Mouse (Mus musculus) heart, adult 8-10 months (tissue): Measurements from ENCODE around the gene Upf1. TPM values are rescaled to one million over a fixed set of nuclear protein-coding genes. Genes with fewer than 3 reads are reported as not detected.

ENCODE experiments used
- DNase-seq: peaks from one replicate; pipeline ENCODE4 v3.0.0; 2022; ENCODE audit warnings: low spot score
- total RNA-seq, 4 experiments: library from RNA; stranded (reverse); gene quantifications; 2 replicates each; pipeline ENCODE4 v1.2.4; 2022

Upf1 gene
- total RNA-seq, 4 experiments from 2014 or later, result 46.7 to 48.8 (median 47.5) TPM

DNA sequence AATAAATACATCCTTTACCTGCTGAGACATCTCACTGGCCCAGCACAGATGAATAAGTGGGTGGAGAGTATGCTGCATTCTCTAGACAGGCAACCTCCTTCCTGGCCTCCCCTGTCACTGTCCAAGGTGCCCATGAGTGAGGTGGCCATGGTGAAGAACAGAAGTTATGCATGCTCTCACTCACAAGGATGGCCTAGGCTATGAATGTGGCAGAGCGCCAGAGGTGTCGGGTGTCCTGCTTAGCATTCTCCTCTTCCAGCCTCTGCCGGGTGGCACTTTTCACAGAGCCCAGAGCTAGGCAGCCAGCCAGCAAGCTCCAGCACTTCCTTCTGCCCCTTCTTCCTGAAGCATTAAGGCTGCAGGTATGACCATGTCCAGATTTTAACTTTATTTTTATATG is 6.3 kb upstream of the Upf1 start:
- DNase-seq, result no peak

- DNase-seq, result no peak
Measured at GRCm38 (mm10) chr8:70356111-70356510, 3.0 kb upstream of the Upf1 start.

- DNase-seq, result no peak
Measured at GRCm38 (mm10) chr8:70354004-70354403, 926 bp upstream of the Upf1 start.

- DNase-seq, result no peak
Measured at GRCm38 (mm10) chr8:70352657-70353151, 374 bp downstream of the Upf1 start.

DNA sequence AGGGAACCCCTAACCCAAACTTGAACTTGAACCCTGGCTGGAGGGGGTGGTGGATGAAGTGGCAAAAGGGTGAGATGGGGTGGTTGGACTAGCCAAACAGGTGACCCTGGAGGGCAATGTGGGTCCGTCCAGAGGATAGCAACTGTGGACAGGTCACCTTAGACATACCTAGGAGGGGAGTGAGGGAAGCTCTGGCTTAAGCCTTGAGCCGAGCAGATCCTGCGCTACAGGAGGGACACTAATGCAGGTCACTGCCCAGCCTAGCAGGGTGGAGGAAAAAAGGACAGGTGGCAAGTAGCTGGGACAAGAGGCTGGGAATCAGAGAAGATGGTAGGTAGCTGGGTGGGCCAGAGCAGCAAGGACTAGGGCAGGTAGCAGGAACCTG is 1.1 kb downstream of the Upf1 start:
- DNase-seq, result no peak

GRCm38 (mm10) chr8:70351035-70351999 is 1.8 kb downstream of the Upf1 start:
- DNase-seq, result no peak

- no peak for DNase-seq
Measured at GRCm38 (mm10) chr8:70347860-70348420, 5.1 kb downstream of the Upf1 start.

GRCm38 (mm10) chr8:70347443-70347842 is 5.6 kb downstream of the Upf1 start:
- DNase-seq, result no peak

GRCm38 (mm10) chr8:70344279-70344678 is 8.8 kb downstream of the Upf1 start:
- DNase-seq, result no peak

DNA sequence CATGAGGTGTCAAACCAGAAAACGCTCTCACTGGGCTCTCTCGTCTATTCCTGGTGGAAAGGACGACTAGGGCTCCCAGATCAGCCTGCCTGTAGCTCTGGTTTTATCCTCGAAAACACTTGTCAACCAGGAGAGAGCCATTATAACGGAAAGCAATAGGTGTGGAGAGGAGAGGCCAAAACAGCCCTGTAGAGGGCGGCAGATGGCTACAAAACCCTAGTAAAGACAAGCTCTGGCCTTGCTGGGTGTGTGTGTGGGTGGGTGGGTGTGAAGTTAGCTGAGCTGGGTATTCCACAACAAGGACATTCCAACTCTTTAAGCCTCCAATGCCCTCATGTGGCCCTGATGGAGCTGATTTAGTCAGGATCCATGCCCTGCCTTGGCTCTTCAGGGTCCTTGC is 9.4 kb downstream of the Upf1 start:
- DNase-seq, result no peak

DNA sequence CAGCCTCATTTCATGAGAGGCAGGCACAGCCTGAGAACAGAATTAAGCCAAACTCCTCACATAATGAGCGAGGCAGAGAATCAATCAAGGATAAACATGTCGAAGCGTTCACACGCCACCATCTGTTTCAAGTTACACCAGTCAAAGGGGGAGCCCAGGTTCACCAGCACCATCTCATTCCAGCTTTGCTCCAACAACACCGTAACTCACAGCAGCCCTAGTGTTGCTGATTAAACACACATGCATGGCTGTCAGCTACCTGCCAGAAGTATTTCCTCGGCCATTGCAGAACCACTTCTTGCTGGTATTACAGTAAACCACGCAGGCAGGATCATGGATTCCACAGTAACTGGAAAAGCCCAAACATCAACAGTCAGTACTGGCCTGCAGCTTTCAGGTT is 10.0 kb downstream of the Upf1 start:
- DNase-seq, result no peak

GRCm38 (mm10) chr8:70342007-70342406 is 11.1 kb downstream of the Upf1 start:
- no peak for DNase-seq

DNA sequence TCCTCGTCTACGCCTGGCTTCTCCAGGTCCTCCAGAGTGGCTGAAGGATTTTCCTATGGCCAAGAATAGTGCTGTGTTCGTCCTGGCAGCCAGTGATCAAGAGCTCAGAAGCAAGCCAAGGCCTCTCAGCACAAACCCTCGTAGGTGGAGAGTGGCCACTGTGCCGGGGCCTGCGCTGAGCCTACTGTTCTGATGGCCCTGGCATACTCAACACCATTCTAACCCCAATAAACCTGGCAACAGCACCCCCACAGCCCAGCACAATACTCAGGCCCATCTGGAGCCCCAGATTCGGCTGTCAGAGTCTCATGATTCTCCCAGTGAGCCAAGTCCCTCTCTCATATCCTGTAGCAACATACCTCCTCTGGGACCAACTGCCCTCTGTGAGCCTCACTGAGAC is 12.4 kb downstream of the Upf1 start:
- no peak for DNase-seq

- no peak for DNase-seq
Measured at GRCm38 (mm10) chr8:70338931-70339330, 14.1 kb downstream of the Upf1 start.

GRCm38 (mm10) chr8:70332878-70333202 is 20.2 kb downstream of the Upf1 start:
- no peak for DNase-seq

- DNase-seq, result no peak
Measured at GRCm38 (mm10) chr8:70332070-70332877, 20.8 kb downstream of the Upf1 start.

DNA sequence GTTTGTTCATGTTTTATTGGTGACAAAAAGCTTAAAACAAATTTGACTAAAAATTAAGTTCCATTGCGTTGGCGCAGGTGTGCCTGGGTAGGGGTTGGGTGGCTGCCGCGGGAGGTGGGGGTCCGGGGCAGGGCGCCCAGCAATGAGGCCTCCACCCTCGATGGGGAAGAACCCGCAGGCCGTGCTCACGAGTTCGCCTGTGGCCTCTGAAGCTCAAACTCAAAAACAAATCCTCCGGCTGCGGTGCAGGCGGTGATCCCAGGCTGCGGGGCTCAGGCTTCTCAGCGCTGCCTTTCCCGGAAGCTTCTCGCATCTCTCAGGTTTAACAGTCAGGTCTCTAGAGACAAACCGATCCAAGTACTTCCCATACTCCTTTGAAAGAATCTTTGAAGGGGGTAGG is 21.6 kb downstream of the Upf1 start:
- DNase-seq, result no peak

DNA sequence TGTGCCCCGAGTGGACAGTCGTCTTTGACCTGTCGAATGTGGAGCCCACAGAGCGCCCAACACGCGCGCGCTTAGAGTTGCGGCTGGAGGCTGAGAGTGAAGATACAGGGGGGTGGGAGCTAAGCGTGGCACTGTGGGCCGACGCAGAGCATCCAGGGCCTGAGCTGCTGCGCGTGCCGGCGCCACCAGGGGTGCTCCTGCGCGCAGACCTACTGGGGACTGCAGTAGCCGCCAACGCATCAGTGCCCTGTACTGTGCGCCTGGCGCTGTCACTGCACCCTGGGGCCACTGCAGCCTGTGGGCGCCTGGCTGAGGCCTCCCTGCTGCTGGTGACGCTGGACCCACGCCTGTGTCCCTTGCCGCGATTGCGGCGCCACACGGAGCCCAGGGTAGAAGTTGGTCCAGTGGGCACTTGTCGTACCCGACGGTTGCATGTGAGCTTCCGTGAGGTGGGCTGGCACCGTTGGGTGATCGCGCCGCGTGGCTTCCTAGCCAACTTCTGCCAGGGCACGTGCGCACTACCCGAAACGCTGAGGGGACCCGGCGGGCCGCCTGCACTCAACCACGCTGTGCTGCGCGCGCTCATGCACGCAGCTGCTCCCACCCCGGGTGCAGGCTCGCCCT is 22.2 kb downstream of the Upf1 start:
- DNase-seq, result no peak

- no peak for DNase-seq
Measured at GRCm38 (mm10) chr8:70329835-70330740, 23.0 kb downstream of the Upf1 start.

GRCm38 (mm10) chr8:70329124-70329834 is 23.8 kb downstream of the Upf1 start, which contains the start of gene Gdf1:
Gene Gdf1 (plus strand): TSS chr8:70329817.
- DNase-seq, result no peak
